Mouse (Mus musculus): ENCODE data around the gene Zfp825. TPM values are rescaled to one million over a fixed set of nuclear protein-coding genes. Genes with fewer than 3 reads are reported as not detected.

Zfp825 gene
- 4.8 to 6.8 TPM (median 5.3 TPM) in 4 replicates for total RNA-seq (2023)

GRCm38 (mm10) chr13:74493911-74494679, at the start of gene Zfp825:
Gene Zfp825 (minus strand): TSS chr13:74493992.

Other genes with a start within 250 kb of the Zfp825 start
- gene Ahrr, start 201.7 kb downstream of the Zfp825 start, total RNA-seq (2023) = 0.13 TPM in 1 of 4 replicates, not detected in the others
- 69.5 to 80.3 TPM (median 74.6 TPM) in 4 replicates for gene Pdcd6, start 176.4 kb downstream of the Zfp825 start, total RNA-seq (2023)
- 148 to 207 TPM (median 169 TPM) in 4 replicates for gene Sdha, start 143.7 kb downstream of the Zfp825 start, total RNA-seq (2023)
- 15.1 to 22.1 TPM (median 18.5 TPM) in 4 replicates for gene Ccdc127, start 143.7 kb downstream of the Zfp825 start, total RNA-seq (2023)
- gene Lrrc14b, start 130.0 kb downstream of the Zfp825 start, total RNA-seq (2023) = not detected in 4 replicates
- gene Zfp72, start 103.2 kb downstream of the Zfp825 start, total RNA-seq (2023) = 1.5 to 2.7 TPM (median 1.8 TPM) in 4 replicates
- gene Ftl1-ps1, start 94.3 kb downstream of the Zfp825 start, total RNA-seq (2023) = 598 to 630 TPM (median 617 TPM) in 4 replicates
- gene Erap1, start 145.6 kb upstream of the Zfp825 start, total RNA-seq (2023) = 71.9 to 83.1 TPM (median 77.0 TPM) in 4 replicates